Mouse (Mus musculus) cortical plate, adult 2 months (tissue): ENCODE data around the gene Arnt.

Experiments
- CTCF ChIP-seq: fragments of 200-500 bp; IDR thresholded peaks from 2 replicates; pipeline ENCODE4 v1.5.1; 2011; ENCODE audit warnings: mild to moderate bottlenecking, control low read depth, low read length; ENCODE audit not compliant: insufficient read depth; ENCODE audit errors: extremely low read depth
- POLR2A ChIP-seq: fragments of 200-500 bp; IDR thresholded peaks from 2 replicates; pipeline ENCODE4 v1.6.1; 2011; ENCODE audit warnings: mild to moderate bottlenecking, low read length, control low read depth; ENCODE audit not compliant: insufficient read depth; ENCODE audit errors: extremely low read depth

GRCm38 (mm10) chr3:95526111-95526510 lies 91.9 kb downstream of the Arnt start:
- TF ChIP-seq CTCF (no peak), POLR2A (no peak)
